Mouse (Mus musculus): ENCODE results near the gene Dnajc13.

Gene Dnajc13

GRCm38 (mm10) chr9:104107482-104107881 lies 155.2 kb downstream of the Dnajc13 start:
- no peak for DNase-seq

GRCm38 (mm10) chr9:104106930-104107329 lies 155.8 kb downstream of the Dnajc13 start:
- no peak for DNase-seq

DNA sequence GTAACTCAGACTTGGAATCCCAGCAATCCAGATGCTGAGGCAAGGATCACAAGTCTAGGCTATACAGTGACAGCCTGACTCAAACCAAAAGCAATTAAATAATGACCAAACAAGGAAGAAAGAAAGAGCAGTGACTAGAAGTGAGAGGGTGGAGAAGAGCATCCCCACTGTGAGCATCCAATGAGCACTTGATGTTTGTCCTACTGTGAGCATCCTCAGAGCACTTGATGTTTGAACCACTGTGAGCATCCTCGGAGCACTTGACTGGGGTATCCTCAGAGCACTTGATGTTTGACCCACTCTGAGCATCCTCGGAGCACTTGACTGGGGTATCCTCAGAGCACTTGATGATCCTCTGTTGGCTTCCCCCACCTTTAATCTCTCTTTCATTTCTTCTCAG lies 157.7 kb downstream of the Dnajc13 start:
- DNase-seq, result no peak

DNA sequence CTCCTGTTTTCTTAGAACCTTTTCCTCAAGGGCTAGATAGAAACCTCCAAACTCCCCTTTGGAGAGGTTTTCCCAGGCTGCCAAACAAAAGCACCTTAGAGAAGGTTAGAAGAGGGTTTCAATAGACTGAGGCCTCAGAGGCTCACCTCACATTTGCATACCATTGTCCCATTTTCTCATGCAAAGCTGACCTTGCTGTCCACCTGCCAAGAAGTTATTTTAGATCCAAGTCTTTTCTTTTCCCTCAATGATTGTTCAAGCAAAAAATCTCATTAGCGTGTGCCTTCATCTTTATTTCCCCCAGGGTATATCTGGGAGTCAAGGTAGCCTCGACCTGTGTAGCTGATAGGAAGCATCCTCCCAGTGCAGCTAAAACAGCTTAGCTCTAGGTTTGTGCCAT lies 159.8 kb downstream of the Dnajc13 start:
- DNase-seq, result no peak

DNA sequence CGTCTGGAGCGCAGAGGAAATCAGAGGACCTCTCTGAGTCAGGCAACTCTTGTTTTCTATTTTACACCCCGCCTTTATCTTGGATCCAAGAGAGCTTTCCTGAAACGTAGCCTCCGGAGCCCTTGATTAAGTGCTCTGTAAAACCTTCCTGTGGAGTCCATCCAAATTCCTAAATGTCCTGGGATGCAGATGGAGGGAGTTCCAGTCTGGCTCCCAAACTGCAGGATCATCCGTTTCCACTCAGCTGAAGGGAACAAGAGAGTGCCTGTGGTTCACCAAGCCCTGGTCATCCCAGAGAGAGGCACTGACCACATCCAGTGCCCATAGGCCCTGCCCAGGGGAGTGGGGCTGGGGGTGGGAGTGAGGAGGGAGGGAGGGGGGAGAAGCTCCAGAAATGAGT lies 160.4 kb downstream of the Dnajc13 start:
- DNase-seq, result no peak

- no peak for DNase-seq
Observed at GRCm38 (mm10) chr9:104101458-104101857, 161.3 kb downstream of the Dnajc13 start.
